Mouse (Mus musculus) cerebellum, adult (tissue): Measurements from ENCODE around the gene Kirrel.

Experiments used
- ATAC-seq: cut with Nextera tagmentation; 2 replicates; pipeline ENCODE4 v1.9.2; 2017; ENCODE audit warnings: mild to moderate bottlenecking, moderate library complexity, mixed read lengths; ENCODE audit not compliant: insufficient number of reproducible peaks, low FRiP score, low TSS enrichment

Kirrel gene

GRCm38 (mm10) chr3:87174096-87174768, at the start of gene Kirrel:
Gene Kirrel (minus strand): TSS chr3:87174747.
- ATAC-seq: no peak

GRCm38 (mm10) chr3:87223636-87224035, 49.1 kb upstream of the Kirrel start:
- ATAC-seq: no peak

- no peak for ATAC-seq
Observed at GRCm38 (mm10) chr3:87222346-87222745, 47.8 kb upstream of the Kirrel start.

GRCm38 (mm10) chr3:87215176-87215575, 40.6 kb upstream of the Kirrel start:
- ATAC-seq: no peak

GRCm38 (mm10) chr3:87214221-87214864, 39.8 kb upstream of the Kirrel start:
- no peak for ATAC-seq

GRCm38 (mm10) chr3:87206336-87207075, 32.0 kb upstream of the Kirrel start:
- ATAC-seq: no peak

- ATAC-seq: no peak
Observed at GRCm38 (mm10) chr3:87196637-87197036, 22.1 kb upstream of the Kirrel start.

- no peak for ATAC-seq
Observed at GRCm38 (mm10) chr3:87195041-87195440, 20.5 kb upstream of the Kirrel start.

GRCm38 (mm10) chr3:87194591-87194990, 20.0 kb upstream of the Kirrel start:
- no peak for ATAC-seq

- ATAC-seq: no peak
Observed at GRCm38 (mm10) chr3:87193756-87194155, 19.2 kb upstream of the Kirrel start.

GRCm38 (mm10) chr3:87193352-87193751, 18.8 kb upstream of the Kirrel start:
- ATAC-seq: no peak

GRCm38 (mm10) chr3:87176687-87177086, 2.1 kb upstream of the Kirrel start:
- no peak for ATAC-seq

- no peak for ATAC-seq
Observed at GRCm38 (mm10) chr3:87175438-87175815, 880 bp upstream of the Kirrel start.

GRCm38 (mm10) chr3:87174769-87175437, 356 bp upstream of the Kirrel start:
- ATAC-seq: no peak

- ATAC-seq: no peak
Observed at GRCm38 (mm10) chr3:87173486-87174085, 961 bp downstream of the Kirrel start.

- no peak for ATAC-seq
Observed at GRCm38 (mm10) chr3:87173103-87173444, 1.5 kb downstream of the Kirrel start.

GRCm38 (mm10) chr3:87172351-87173102, 2.0 kb downstream of the Kirrel start:
- no peak for ATAC-seq

GRCm38 (mm10) chr3:87171201-87172100, 3.1 kb downstream of the Kirrel start:
- ATAC-seq: no peak
